Mouse (Mus musculus) liver, adult 2 months (tissue): ENCODE data around the gene Scn11a. TPM values are rescaled to one million over a fixed set of nuclear protein-coding genes. Genes with fewer than 3 reads are reported as not detected.

Source experiments
- DNase-seq: peaks from one replicate; pipeline ENCODE4 v3.0.0-alpha.2; 2011; ENCODE audit warnings: low read depth, low spot score; ENCODE audit errors: extremely low read depth
- H3K27ac ChIP-seq: fragments of 200-500 bp; replicated peaks from 2 replicates; pipeline ENCODE4 v1.5.1; 2012; ENCODE audit warnings: low read depth, mild to moderate bottlenecking, control low read depth, inconsistent platforms, low read length; ENCODE audit not compliant: insufficient read depth
- H3K27me3 ChIP-seq: fragments of 200-500 bp; 2 replicates; pipeline ENCODE4 v1.6.1; 2012; ENCODE audit warnings: mild to moderate bottlenecking, moderate library complexity, low read length, inconsistent platforms; ENCODE audit not compliant: control insufficient read depth, insufficient read depth
- H3K36me3 ChIP-seq: fragments of 200-500 bp; 2 replicates; pipeline ENCODE4 v1.6.1; 2012; ENCODE audit warnings: low read length, inconsistent platforms; ENCODE audit not compliant: control insufficient read depth, insufficient read depth
- H3K4me1 ChIP-seq: fragments of 200-500 bp; 2 replicates; pipeline ENCODE4 v1.6.1; 2011; ENCODE audit warnings: low read length; ENCODE audit not compliant: control insufficient read depth, insufficient read depth
- H3K4me3 ChIP-seq: fragments of 200-500 bp; 2 replicates; pipeline ENCODE4 v1.5.1; 2011; ENCODE audit warnings: low read depth, mild to moderate bottlenecking, control low read depth, low read length, moderate library complexity; ENCODE audit not compliant: insufficient read depth
- H3K79me2 ChIP-seq: fragments of 200-500 bp; 2 replicates; pipeline ENCODE4 v1.6.1; 2012; ENCODE audit warnings: inconsistent platforms, mild to moderate bottlenecking, low read length, moderate library complexity; ENCODE audit not compliant: control insufficient read depth, insufficient read depth
- H3K9ac ChIP-seq: fragments of 200-500 bp; 2 replicates; pipeline ENCODE4 v1.6.1; 2012; ENCODE audit warnings: low read depth, mild to moderate bottlenecking, control low read depth, inconsistent platforms, low read length
- CTCF ChIP-seq: fragments of 200-500 bp; IDR thresholded peaks from 2 replicates; pipeline ENCODE4 v1.5.1; 2011; ENCODE audit warnings: low read depth, low read length, control low read depth
- POLR2A ChIP-seq: fragments of 200-500 bp; IDR thresholded peaks from 2 replicates; pipeline ENCODE4 v1.6.1; 2011; ENCODE audit warnings: low read length, control low read depth; ENCODE audit not compliant: insufficient read depth; ENCODE audit errors: extremely low read depth
- WGBS: fragments of 180-500 bp; shearing (Covaris S2); methylation state at CpG from one replicate; pipeline ENCODE4 v1.1.7; 2018; 5-methylcytosine and 5-hydroxymethylcytosine counted together
- polyA plus RNA-seq: library from polyadenylated mRNA; depleted of rRNA; stranded (reverse); fragments of >200 nt; gene quantifications from 2 replicates; pipeline ENCODE4 v1.2.3, GENCODE M21; 2012
- total RNA-seq: library from RNA; depleted of rRNA; stranded (reverse); fragments of >200 nt; gene quantifications from 2 replicates; pipeline ENCODE4 v1.2.3, GENCODE M21; 2014

Scn11a gene
- total and polyA plus RNA-seq, 2 experiments, result not detected

DNA sequence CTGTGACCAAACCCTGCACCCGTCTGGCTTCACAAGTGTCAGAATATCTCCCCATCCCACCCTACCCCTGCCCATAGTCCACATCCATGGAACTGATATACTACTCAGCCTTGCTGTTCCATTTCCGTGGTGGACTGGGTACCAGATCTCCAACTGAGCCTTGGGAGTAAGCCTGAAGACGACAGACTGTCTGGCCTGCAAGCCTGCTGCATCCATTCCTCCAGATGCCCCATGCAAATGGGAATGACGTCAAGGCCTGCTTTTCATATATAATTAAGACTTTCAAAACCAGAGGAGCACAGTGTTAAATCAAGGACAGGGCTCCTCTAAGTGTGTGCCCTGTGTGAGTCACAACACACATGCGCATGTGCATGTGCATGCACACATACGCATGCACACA is 21.9 kb upstream of the Scn11a start:
- Histone ChIP-seq H3K4me3 (no peak overlapping the region), H3K27me3 (no peaks in the 10 kb centered on the region), H3K36me3 (no peaks in the 10 kb centered on the region), H3K4me1 (peaks cover 2% of the 10 kb centered on the region), H3K27ac (no peak overlapping the region), H3K79me2 (no peaks in the 10 kb centered on the region), H3K9ac (no peak overlapping the region)
- no peak for DNase-seq
- WGBS, result 83% methylated on average over 6 of the region's 6 CpGs
- TF ChIP-seq CTCF (no peak), POLR2A (no peak)

DNA sequence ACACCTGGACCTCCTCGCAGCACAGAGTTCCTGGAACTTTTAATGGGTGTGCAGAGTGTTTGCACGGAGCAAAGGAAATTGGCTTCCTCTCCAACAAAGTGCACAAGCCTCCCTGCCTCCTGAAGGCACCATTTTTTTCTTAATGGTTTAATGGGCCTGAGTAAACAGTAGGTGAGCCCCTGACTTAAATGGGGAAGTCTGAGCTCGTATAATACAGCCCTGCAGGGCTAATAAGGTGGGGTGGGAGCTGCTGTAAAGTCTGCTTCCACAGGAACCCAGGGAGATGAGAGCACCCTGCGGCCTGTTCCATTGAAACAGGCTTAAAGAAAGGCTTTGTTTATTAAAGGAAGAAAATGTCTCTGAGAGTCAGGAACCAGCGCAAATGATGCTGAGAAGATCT is 19.5 kb upstream of the Scn11a start:
- 76% methylated on average over 5 of the region's 5 CpGs for WGBS
- no peak overlapping the region for H3K4me3 ChIP-seq
- no peak overlapping the region for H3K27ac ChIP-seq
- peaks cover 3% of the 10 kb centered on the region for H3K4me1 ChIP-seq
- TF ChIP-seq POLR2A (no peak), CTCF (no peak)
- no peak for DNase-seq
- no peaks in the 10 kb centered on the region for H3K27me3 ChIP-seq
- no peaks in the 10 kb centered on the region for H3K36me3 ChIP-seq
- no peaks in the 10 kb centered on the region for H3K79me2 ChIP-seq
- no peak overlapping the region for H3K9ac ChIP-seq

DNA sequence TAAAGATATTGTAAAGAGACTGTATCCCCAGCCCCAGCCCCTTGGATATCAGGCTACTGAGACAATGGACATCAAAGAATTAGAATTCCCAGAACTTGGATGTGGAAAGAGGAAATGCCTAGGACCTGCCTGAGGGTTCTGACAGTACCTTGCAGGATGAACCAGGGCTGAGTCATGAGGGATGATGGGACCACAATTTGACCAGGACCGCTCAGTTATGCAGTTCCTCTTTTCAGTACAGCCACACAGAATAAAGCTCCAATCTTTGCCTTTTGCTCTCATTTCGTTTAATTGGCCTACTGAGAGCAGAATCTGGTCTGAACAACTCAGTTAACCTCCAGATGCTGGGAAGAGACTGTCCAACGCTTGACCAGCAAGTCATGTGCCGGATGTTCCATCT is 18.3 kb upstream of the Scn11a start:
- Histone ChIP-seq H3K4me3 (no peak overlapping the region), H3K4me1 (peaks cover 3% of the 10 kb centered on the region), H3K9ac (no peak overlapping the region), H3K27ac (no peak overlapping the region), H3K79me2 (no peaks in the 10 kb centered on the region), H3K36me3 (no peaks in the 10 kb centered on the region), H3K27me3 (no peaks in the 10 kb centered on the region)
- DNase-seq, result no peak
- 79% methylated on average over 4 of the region's 4 CpGs for WGBS
- TF ChIP-seq CTCF (no peak), POLR2A (no peak)

DNA sequence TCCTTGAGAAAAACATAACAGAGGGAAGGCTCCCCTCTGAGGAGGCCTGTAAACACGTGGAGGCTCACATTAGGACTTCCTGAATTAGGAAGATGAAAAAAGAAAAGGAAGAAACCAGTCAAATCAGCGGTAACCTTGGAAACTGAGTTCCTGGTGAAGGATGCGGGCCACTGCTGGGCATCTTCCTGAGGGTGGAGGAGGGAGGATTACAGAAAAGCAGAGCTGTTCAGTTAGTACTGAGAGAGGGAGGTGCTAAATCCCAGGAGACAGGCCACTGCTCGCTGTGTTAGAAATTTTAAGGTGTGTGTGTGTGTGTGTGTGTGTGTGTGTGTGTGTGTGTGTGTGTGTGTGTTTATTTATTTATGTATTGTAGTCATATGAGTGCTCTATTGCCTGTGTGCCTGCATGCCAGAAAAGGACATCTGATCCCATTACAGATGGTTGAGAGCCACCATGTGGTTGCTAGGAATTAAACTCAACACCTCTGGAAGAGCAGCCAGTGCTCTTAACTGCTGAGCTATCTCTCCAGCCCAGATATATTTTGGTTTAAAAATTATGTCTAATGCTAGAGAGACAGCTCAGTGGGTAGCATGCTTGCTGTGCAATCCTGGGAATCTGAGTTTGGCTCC is 17.4 kb upstream of the Scn11a start:
- H3K4me3 ChIP-seq, result no peak overlapping the region
- H3K9ac ChIP-seq, result no peak overlapping the region
- no peaks in the 10 kb centered on the region for H3K27me3 ChIP-seq
- no peak overlapping the region for H3K27ac ChIP-seq
- WGBS, result 47% methylated on average over 4 of the region's 4 CpGs
- H3K36me3 ChIP-seq, result no peaks in the 10 kb centered on the region
- H3K4me1 ChIP-seq, result peaks cover 3% of the 10 kb centered on the region
- TF ChIP-seq POLR2A (no peak), CTCF (no peak)
- no peaks in the 10 kb centered on the region for H3K79me2 ChIP-seq
- no peak for DNase-seq

DNA sequence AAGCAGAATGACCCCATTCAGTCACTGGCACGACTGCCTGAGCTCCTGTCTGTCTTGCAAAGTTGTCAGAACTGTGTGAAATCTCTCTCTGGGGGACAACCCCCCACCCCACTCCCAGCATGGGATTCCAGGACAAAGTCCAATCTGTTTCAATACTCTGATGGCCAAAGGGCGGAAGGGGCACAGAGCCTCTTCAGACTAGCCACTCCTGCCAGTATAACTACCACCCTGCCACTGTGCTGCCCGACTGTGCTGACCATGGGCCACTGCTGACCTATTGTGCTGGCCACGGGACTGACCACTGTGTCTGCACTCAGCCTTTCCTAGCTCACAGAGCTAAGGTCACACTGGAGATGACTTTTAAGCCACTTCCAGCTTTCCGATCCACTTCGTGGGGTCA is 16.8 kb upstream of the Scn11a start:
- H3K79me2 ChIP-seq, result no peaks in the 10 kb centered on the region
- TF ChIP-seq POLR2A (no peak), CTCF (no peak)
- H3K36me3 ChIP-seq, result no peaks in the 10 kb centered on the region
- peaks cover 3% of the 10 kb centered on the region for H3K4me1 ChIP-seq
- no peak overlapping the region for H3K27ac ChIP-seq
- 16% methylated on average over 6 of the region's 6 CpGs for WGBS
- DNase-seq, result peak; percentile 35
- H3K4me3 ChIP-seq, result no peak overlapping the region
- H3K9ac ChIP-seq, result no peak overlapping the region
- no peaks in the 10 kb centered on the region for H3K27me3 ChIP-seq

DNA sequence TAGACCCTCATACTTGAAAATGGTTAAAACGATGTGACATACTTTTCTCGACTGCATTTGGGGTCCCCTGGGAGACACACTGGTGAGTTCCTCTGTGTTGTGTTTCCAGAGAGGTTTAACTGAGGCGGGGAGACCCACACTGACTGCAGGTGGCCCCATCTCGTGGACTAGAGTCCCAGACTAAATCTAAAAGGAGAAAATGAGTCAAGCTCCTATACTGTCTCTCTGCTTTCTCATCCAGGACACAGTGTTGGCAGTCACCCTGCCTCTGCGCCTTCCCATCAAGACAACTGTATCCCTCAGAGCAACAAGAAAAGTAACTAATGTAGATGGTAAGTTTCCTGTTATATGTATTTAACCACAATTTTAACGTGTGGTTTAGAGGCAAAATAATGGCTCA is 15.9 kb upstream of the Scn11a start:
- 73% methylated on average over 6 of the region's 6 CpGs for WGBS
- H3K9ac ChIP-seq, result no peak overlapping the region
- H3K27me3 ChIP-seq, result no peaks in the 10 kb centered on the region
- no peak for DNase-seq
- H3K36me3 ChIP-seq, result no peaks in the 10 kb centered on the region
- H3K79me2 ChIP-seq, result no peaks in the 10 kb centered on the region
- no peak overlapping the region for H3K4me3 ChIP-seq
- peaks cover 3% of the 10 kb centered on the region for H3K4me1 ChIP-seq
- no peak for TF ChIP-seq POLR2A
- H3K27ac ChIP-seq, result no peak overlapping the region
